Mouse (Mus musculus) kidney, adult 9 months (tissue): ENCODE results near the gene Trpc4ap.
"Not testable (repeated sequence)": the region's sequence is repeated elsewhere in the genome, so short reads cannot be mapped to it uniquely, and the experiment has no call there.

Experiments
- DNase-seq: peaks from one replicate; pipeline ENCODE4 v3.0.0; 2022

Trpc4ap gene

GRCm38 (mm10) chr2:155606360-155606759, 85.8 kb downstream of the Trpc4ap start:
- no peak for DNase-seq

GRCm38 (mm10) chr2:155605236-155605589, 87.0 kb downstream of the Trpc4ap start:
- DNase-seq: not testable (repeated sequence)

DNA sequence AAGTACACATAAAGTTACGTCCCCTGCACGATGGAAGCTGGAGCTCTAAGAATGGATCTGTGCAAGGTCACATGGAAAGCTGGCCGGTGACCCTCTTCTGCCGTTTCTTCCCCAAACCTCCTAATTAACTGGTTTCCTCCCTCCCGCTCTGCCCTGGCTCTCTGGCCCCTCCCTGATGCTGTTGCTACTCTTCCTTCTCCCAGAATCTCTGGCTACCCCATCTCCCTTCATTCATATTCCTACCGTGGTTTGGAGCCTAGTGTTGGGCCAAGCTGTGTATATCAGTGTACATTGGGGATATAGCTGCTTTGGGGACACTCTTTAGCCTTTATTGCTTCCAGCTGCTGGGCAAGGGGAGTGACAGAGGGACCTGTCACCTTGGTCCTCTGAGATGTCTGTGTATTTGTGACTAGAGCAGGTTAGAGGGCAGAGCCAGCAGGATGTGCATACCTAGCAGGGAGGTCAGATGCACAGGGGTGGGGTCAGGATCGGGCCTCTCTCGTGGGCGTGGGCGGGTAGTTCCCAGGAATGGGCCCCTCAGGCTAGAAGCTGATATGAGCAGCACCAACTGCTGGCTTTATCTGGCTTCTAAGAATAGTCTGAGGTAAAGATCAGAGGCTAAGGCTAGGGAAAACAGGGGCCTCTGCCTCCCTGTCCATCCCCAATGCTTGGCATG, 87.5 kb downstream of the Trpc4ap start:
- no peak for DNase-seq

- peak; percentile 73 for DNase-seq
Observed at GRCm38 (mm10) chr2:155603707-155604106, 88.5 kb downstream of the Trpc4ap start.

DNA sequence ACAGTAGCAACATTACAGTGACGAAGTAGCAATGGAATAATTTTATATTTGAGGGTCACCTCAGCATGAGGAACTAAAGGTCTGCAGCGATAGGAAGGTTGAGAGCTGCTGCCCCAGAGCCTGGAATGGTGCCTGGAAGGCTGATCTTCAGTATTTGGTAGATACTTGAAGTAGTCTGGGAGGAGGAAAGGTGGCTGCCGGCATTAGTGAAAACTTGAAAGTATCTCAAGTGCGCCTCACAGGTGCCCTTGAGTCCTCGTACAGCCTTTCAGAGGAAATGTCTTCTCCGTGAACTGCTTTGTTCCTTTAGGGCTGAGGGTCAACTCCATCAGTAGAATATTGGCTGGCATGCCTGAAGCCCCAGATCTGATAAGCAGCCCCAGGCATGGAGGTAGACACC, 96.7 kb downstream of the Trpc4ap start:
- no peak for DNase-seq

DNA sequence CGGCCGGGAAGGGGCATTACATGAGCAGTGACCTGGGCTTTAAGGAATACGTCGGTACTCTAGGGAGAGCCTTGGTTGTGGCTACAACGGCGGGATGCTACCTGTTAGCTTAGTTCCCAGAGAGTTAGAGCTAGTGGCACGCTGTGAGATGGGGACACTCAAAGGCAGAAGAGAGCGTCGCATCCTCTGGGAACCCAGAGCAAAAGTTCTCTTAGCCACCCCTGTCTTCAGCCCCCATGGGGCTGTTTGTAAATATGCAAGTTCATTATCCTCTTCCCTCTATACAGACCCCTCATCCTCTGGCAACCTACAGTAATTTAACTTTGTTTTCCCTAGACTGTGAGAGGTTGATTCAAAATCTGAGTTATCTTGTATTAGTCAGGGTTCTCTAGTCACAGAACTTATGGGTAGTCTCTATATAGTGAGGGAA, 99.3 kb downstream of the Trpc4ap start:
- DNase-seq: no peak

DNA sequence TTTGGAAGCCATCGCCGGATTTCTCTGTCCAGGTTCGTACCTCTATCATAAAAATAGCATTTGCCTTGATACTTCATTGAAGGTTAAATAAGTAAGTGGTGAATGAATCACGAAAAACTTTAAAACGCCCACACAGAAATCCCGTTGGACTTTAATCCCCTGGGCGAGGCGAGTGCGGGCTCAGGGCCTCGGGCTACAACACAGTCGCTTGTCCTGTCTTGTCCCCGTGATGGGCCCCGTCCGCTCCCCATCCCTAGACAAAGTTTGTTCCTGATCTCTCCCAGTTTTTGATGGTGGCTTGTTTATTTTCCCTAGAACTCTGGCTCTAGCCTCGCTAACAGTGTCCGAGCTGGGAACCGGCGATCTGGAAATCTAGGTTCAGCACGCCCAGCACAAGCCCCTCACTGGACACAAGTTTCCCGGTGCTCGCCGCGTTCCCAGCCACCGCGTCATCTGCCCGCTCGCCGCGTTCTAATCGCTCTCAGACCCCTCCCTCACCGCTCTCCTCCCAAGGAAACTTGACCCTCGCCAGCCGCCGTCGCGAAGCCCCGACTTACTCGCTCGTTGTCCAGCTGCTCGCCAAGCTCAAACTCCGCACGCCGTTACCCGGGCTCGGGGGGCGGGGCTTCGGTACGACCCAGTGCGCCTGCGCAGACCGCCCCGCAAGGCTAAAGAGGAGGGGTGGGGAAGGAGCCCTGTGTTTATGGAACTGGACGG, 99.9 kb downstream of the Trpc4ap start, which contains the start of gene Gss:
Gene Gss (minus strand): TSS at position 674 of the 717 bp plus-strand sequence.
- peak; percentile 99 for DNase-seq

DNA sequence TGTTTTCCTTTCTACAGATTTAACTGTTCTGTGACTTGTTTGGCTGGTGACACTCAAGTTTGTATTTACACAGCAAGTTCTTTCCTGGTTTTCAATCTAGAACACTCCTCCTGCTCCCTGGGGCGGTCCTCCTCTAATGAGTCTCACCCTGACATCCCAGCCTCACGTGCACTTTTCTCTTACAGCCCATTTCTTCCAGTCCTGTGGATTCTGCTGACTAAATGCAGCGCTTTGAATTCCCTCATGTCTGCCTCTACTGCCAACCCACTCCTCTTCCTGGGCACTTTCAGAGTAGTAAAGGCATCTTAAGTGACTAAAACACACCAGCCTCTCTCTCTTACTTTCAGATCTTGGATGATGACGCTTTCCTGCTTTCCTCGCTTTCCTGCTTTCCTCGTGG, 100.5 kb downstream of the Trpc4ap start:
- DNase-seq: peak; percentile 76

GRCm38 (mm10) chr2:155590876-155591275, 101.3 kb downstream of the Trpc4ap start:
- peak; percentile 76 for DNase-seq

GRCm38 (mm10) chr2:155589521-155589920, 102.7 kb downstream of the Trpc4ap start:
- DNase-seq: peak; percentile 69

GRCm38 (mm10) chr2:155588136-155588535, 104.0 kb downstream of the Trpc4ap start:
- DNase-seq: no peak

DNA sequence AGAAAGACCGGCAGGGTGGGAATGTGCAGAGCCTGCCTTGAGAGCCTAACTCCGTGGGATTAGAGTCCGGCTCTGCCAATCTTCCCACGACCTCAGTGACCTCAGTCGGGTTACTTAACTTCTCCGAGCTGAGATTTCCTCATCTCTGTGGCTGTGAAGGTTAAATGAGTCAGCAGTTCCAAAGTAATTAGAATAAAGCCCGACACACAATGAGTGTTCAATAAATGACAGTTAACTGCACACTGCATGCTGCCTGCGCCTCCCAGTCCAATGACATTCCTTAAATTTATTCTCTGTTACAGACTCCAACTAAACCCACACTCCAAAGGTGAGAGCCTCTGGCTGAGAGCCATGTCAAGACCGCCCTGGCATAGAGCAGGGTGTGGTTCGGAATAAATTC, 106.7 kb downstream of the Trpc4ap start:
- DNase-seq: peak; percentile 83

DNA sequence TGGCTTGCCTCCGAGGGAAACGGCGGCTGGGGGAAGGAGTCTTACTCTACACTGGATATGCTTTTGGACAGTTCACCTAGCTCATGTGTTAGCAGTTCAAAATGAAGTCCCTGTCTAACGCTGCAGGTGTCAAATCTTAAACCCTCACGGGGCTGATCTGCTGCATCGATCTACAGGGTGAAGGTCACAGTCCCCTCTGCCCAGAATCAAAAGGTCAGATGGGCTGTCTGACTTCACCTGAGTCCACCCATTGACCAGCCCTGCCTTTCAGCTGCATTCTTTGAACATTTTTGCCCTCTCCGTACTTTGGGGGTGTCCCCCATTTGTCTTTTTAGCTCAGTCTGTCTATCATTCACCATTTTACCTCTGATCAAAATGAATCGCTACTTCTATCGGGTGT, 107.1 kb downstream of the Trpc4ap start:
- no peak for DNase-seq
